Mouse (Mus musculus): ENCODE data around the gene Opn5. TPM values are rescaled to one million over a fixed set of nuclear protein-coding genes. Genes with fewer than 3 reads are reported as not detected.

The Opn5 gene
- total RNA-seq (2014; rRNA removed), result 0.11 TPM in 1 of 2 replicates, not detected in the other
- polyA plus RNA-seq (2015; fragmentation: Nextera tagmentation; extraction: Ambion mirVana), result 0.11 TPM in 1 of 2 replicates, not detected in the other

GRCm38 (mm10) chr17:42611295-42611694 is at the start of gene Opn5:
Gene Opn5, minus strand, starts transcription at chr17:42611395.
- Histone ChIP-seq H3K27me3 (ENCODE audit: insufficient read depth, low read length) (no peaks in the 10 kb centered on the region), H3K4me2 (ENCODE audit: low read depth, low read length) (no peak within 1 kb of the TSS), H3K9ac (replicated peaks; ENCODE audit: low read length) (no peak within 1 kb of the TSS), H3K4me1 (ENCODE audit: insufficient read depth, low read length) (no peaks in the 10 kb centered on the region), H3K27ac (no peak within 1 kb of the TSS), H3K36me3 (ENCODE audit: insufficient read depth, low read length) (no peaks in the 10 kb centered on the region), H3K4me3 (ENCODE audit: low read length) (no peak within 1 kb of the TSS), H3K9me3 (ENCODE audit: low read length) (no peaks in the 10 kb centered on the region)
- no peak for DNase-seq (ENCODE audit: low spot score)
- TF ChIP-seq CTCF (IDR thresholded peaks at IDR 0.05; ENCODE audit: low read depth), result no peak
- 88% methylated on average over 8 of the region's 8 CpGs for WGBS
- ATAC-seq, result no peak

- no peaks in the 10 kb centered on the region for H3K36me3 ChIP-seq (ENCODE audit: insufficient read depth, low read length)
- WGBS, result 22% methylated on average over 14 of the region's 14 CpGs
- no peak overlapping the region for H3K4me3 ChIP-seq (ENCODE audit: low read length)
- no peaks in the 10 kb centered on the region for H3K4me1 ChIP-seq (ENCODE audit: insufficient read depth, low read length)
- H3K4me2 ChIP-seq (ENCODE audit: low read depth, low read length), result 0 out of 2 replicates have a peak overlapping the region, but pooled peaks have one; percentile 18
- no peaks in the 10 kb centered on the region for H3K27me3 ChIP-seq (ENCODE audit: insufficient read depth, low read length)
- H3K9ac ChIP-seq (replicated peaks; ENCODE audit: low read length), result no peak overlapping the region
- ATAC-seq (peak; percentile 73), DNase-seq (ENCODE audit: low spot score) (peak; percentile 72)
- no peaks in the 10 kb centered on the region for H3K9me3 ChIP-seq (ENCODE audit: low read length)
- H3K27ac ChIP-seq, result no peak overlapping the region
- TF ChIP-seq CTCF (IDR thresholded peaks at IDR 0.05; ENCODE audit: low read depth), result peak; percentile 89
These were observed 47.6 kb upstream of the Opn5 start for GRCm38 (mm10) chr17:42658634-42659422.

GRCm38 (mm10) chr17:42643416-42643815 is 32.2 kb upstream of the Opn5 start:
- H3K9me3 ChIP-seq (ENCODE audit: low read length), result no peaks in the 10 kb centered on the region
- H3K4me2 ChIP-seq (ENCODE audit: low read depth, low read length), result no peak overlapping the region
- H3K4me3 ChIP-seq (ENCODE audit: low read length), result no peak overlapping the region
- WGBS, result 88% methylated on average over 3 of the region's 3 CpGs
- no peak for DNase-seq (ENCODE audit: low spot score)
- H3K36me3 ChIP-seq (ENCODE audit: insufficient read depth, low read length), result no peaks in the 10 kb centered on the region
- no peaks in the 10 kb centered on the region for H3K4me1 ChIP-seq (ENCODE audit: insufficient read depth, low read length)
- H3K27ac ChIP-seq, result no peak overlapping the region
- no peak for ATAC-seq
- no peaks in the 10 kb centered on the region for H3K27me3 ChIP-seq (ENCODE audit: insufficient read depth, low read length)
- H3K9ac ChIP-seq (replicated peaks; ENCODE audit: low read length), result no peak overlapping the region
- TF ChIP-seq CTCF (IDR thresholded peaks at IDR 0.05; ENCODE audit: low read depth), result no peak

GRCm38 (mm10) chr17:42630206-42630605 is 19.0 kb upstream of the Opn5 start:
- H3K9me3 ChIP-seq (ENCODE audit: low read length), result no peaks in the 10 kb centered on the region
- DNase-seq (ENCODE audit: low spot score) (no peak), ATAC-seq (no peak)
- H3K4me2 ChIP-seq (ENCODE audit: low read depth, low read length), result no peak overlapping the region
- H3K36me3 ChIP-seq (ENCODE audit: insufficient read depth, low read length), result no peaks in the 10 kb centered on the region
- H3K4me3 ChIP-seq (ENCODE audit: low read length), result no peak overlapping the region
- H3K4me1 ChIP-seq (ENCODE audit: insufficient read depth, low read length), result no peaks in the 10 kb centered on the region
- H3K27me3 ChIP-seq (ENCODE audit: insufficient read depth, low read length), result no peaks in the 10 kb centered on the region
- no peak overlapping the region for H3K27ac ChIP-seq
- WGBS, result 91% methylated on average over 2 of the region's 2 CpGs
- no peak overlapping the region for H3K9ac ChIP-seq (replicated peaks; ENCODE audit: low read length)
- no peak for TF ChIP-seq CTCF (IDR thresholded peaks at IDR 0.05; ENCODE audit: low read depth)

- ATAC-seq, result peak; percentile 83
- no peaks in the 10 kb centered on the region for H3K36me3 ChIP-seq (ENCODE audit: insufficient read depth, low read length)
- no peaks in the 10 kb centered on the region for H3K9me3 ChIP-seq (ENCODE audit: low read length)
- H3K4me2 ChIP-seq (ENCODE audit: low read depth, low read length), result no peak overlapping the region
- H3K27me3 ChIP-seq (ENCODE audit: insufficient read depth, low read length), result no peaks in the 10 kb centered on the region
- H3K27ac ChIP-seq, result no peak overlapping the region
- no peak overlapping the region for H3K9ac ChIP-seq (replicated peaks; ENCODE audit: low read length)
- 31% methylated on average over 6 of the region's 6 CpGs for WGBS
- TF ChIP-seq CTCF (IDR thresholded peaks at IDR 0.05; ENCODE audit: low read depth), result peak; percentile 85
- H3K4me1 ChIP-seq (ENCODE audit: insufficient read depth, low read length), result no peaks in the 10 kb centered on the region
- no peak overlapping the region for H3K4me3 ChIP-seq (ENCODE audit: low read length)
- DNase-seq (ENCODE audit: low spot score), result peak; percentile 83
These were observed 2.0 kb upstream of the Opn5 start for GRCm38 (mm10) chr17:42613043-42613737.

- WGBS, result 27% methylated on average over 3 of the region's 3 CpGs
- ATAC-seq (no peak), DNase-seq (ENCODE audit: low spot score) (peak; percentile 23)
- no peak for TF ChIP-seq CTCF (IDR thresholded peaks at IDR 0.05; ENCODE audit: low read depth)
- H3K4me1 ChIP-seq (ENCODE audit: insufficient read depth, low read length), result no peaks in the 10 kb centered on the region
- no peaks in the 10 kb centered on the region for H3K27me3 ChIP-seq (ENCODE audit: insufficient read depth, low read length)
- no peak overlapping the region for H3K9ac ChIP-seq (replicated peaks; ENCODE audit: low read length)
- no peaks in the 10 kb centered on the region for H3K9me3 ChIP-seq (ENCODE audit: low read length)
- no peak overlapping the region for H3K4me3 ChIP-seq (ENCODE audit: low read length)
- no peak overlapping the region for H3K27ac ChIP-seq
- H3K36me3 ChIP-seq (ENCODE audit: insufficient read depth, low read length), result no peaks in the 10 kb centered on the region
- H3K4me2 ChIP-seq (ENCODE audit: low read depth, low read length), result no peak overlapping the region
These were observed 2.9 kb downstream of the Opn5 start for GRCm38 (mm10) chr17:42608270-42608669.

Measured in hindbrain, postnatal 0 days (tissue).